Mouse (Mus musculus): ENCODE data around the gene Rab3gap1.

- no peak for TF ChIP-seq CTCF (IDR thresholded peaks at IDR 0.05; ENCODE audit: control insufficient read depth, insufficient read depth, low read length)
- no peak for TF ChIP-seq POLR2A (IDR thresholded peaks at IDR 0.05; ENCODE audit: borderline replicate concordance, control insufficient read depth, low read depth, low read length)
Measured at GRCm38 (mm10) chr1:127983274-127983993, 114.9 kb downstream of the Rab3gap1 start.
